Mouse (Mus musculus): ENCODE measurements at regions not wholly inside any gene's neighbourhood (a gene's known extent, or its start where the extent isn't known, plus 50 kb on each side); places are given as distances from the start of the nearest gene placed in this dataset.
"Not testable (repeated sequence)": the region's sequence is repeated elsewhere in the genome, so short reads cannot be mapped to it uniquely, and the experiment has no call there.

DNA sequence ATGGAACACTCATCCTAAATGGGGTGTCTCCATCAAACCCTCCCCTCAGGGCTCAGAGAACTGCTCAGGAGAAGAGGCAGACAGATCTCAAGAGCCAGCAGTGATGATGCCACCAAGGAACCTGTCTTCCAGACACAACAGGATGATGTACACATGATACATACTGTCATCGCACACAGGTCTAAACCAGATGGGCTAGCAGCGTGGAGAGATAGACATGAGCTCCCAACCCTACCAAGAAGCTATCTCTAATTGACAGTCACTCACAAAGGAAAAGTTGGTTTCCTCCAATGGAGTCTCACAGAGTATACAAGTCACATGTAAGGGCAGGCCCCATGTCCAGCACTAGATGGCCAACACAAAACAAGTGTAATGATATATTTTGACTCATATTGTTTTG is 139.9 kb downstream of the Cdca7 start:
- in situ Hi-C loops (cut with MboI, MseI) = no loop called here

DNA sequence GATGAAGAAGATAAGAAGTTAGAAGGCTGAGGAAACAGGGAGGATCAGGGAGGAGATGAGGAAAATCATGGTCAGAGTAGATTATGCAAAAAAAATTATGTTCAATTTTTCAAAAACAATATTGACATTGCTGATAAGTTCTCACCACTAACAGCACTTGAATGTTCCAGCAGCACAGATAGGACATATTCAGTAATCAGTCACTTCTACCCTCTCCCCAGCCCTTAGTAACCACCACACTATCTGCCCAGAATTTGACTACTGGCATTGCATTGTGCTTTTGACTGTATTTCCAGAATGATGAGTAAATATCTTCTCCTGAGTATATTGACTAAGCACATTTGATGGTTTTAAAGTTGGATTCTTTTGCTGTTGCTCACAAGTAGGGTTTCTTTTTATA is 140.5 kb downstream of the Cdca7 start:
- in situ Hi-C loops (cut with MboI, MseI) = no loop called here

DNA sequence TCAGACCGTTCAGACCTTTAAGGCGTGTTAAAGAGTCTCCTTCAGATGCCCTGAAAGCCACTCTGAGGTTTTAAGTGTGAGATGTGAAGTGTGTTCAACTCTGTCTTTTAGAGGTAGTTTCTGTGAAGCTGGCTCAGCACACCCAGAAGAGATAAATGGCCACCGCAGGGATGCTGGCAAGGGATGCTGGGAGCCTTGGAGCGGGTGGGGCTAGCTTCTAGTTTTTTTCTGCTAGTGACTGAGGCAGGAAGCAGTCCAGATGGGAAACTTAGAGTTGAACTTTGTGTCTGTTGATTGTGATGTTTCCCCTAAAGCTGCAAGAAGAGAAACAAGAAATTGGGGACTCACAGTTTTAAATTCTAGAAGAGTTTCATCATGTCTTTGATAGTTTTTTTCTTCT is 143.5 kb downstream of the Cdca7 start:
- in situ Hi-C loops (cut with MboI, MseI) = no loop called here

DNA sequence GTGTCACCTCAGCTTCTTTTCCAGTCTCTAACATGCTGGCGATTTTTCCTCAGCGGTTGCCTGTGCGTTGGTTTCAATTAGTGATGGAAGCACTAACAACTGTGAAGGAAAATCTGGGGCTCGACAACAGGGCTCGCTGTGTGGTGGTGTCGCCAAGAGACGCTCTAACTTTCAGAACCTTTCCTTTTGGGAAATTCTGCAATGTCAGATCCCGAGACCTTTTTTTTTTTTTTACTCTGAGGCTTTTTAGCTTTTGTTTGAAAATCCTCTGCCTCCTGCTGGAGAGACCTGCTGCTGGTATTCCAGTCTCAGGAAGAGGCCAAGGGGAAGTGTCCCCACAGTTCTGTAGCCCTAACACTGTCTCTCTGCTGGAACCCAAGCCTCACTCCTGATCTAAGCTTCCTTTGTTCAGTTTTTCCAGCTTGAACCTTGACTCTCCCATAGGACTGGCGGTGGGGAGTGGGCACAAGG is 144.3 kb downstream of the Cdca7 start:
- in situ Hi-C loops (cut with MboI, MseI) = no loop called here

DNA sequence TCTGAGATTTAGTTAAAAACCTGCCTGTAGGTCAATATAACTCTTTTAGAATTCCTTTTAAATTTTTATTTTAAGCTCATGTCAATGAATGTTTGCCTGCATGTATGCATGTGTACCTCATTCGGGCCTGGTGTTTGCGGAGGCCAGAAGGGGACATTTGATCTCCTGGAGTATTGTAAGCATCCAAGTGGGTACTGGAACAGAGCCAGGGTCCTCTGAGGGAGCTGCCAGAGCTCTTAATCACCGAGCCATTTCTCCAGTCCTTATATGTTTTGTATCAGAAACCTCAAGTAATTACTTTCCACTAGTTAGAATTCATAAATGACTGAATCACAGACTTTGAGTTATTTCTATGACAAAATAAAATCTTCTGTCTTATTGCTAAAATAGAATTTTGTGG is 152.0 kb downstream of the Cdca7 start:
- in situ Hi-C loops (cut with MboI, MseI) = no loop called here

DNA sequence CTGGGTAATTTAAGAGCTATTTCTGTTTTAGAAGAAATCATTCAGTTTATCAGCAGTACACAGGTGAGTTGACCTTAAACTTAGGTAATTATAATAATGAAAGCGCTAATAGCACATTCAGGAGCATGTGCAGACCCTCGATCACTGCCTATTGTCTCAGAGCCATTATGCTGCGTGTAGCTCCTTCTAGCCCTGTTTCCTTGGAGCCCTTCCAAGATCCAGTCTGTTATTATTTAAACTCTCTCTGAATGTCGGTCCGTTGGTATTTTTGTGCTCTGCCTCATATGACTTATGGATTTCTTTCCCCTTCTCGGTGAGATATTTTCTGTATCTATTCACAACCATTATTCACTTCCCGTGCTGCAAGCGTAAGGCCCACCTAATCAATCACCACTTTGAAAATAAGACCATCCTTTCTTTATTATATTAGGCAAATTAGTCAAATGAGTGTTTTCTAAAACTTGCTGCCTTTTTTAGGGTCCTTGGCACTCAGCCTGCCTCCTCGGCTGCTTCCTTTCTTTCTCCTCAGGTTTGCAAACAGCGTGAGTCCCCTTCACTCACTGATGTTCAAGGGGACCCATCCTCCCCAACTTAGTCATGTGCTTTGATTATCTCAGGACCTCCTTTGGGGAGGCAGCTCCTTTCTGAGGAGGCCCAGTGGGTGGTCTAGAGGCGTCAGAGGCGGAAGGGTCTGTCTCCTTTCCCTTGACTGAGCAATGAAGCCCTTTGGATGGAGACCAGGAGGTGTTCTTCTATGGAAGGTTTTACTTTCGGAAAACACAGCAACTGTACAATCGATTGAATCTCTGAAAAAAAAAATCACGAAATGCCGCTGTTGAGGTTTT is 152.9 kb downstream of the Cdca7 start:
- in situ Hi-C loops (cut with MboI, MseI) = no loop called here

DNA sequence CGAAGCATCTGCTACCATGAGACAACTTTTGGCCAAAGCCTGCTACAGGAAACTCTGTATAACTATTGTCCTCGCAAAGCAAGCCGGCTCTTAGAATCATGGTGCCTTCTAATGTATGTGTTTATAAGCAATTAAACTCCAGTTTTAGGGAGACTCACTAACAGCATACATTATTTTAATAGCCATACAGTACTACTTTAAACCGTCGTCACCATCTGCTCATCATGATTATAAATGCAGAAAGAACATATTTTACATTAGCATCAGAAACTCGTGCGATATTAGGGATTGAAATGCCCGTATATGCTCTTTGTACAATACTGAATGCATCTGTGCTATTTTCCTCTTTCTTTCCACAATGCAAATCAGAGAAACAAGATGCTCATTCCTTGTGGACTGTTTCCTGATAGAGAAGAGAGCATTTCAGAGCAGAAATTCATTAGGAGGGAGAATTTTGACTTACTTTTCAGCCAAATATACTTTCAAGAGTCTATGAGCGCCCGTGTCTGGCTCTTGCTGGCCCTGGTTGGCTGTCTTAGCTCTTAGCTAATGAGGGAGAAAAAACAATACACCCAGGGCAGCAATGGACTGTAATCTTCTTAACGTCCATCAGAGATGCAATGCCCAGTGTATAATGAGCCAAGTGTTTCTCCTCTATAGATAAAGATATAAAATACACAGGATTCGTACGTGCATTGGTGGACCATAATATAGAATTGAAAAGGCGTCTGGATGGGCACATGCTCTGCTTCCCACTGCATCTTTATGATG is 153.9 kb downstream of the Cdca7 start:
- in situ Hi-C loops (cut with MboI, MseI) = no loop called here

DNA sequence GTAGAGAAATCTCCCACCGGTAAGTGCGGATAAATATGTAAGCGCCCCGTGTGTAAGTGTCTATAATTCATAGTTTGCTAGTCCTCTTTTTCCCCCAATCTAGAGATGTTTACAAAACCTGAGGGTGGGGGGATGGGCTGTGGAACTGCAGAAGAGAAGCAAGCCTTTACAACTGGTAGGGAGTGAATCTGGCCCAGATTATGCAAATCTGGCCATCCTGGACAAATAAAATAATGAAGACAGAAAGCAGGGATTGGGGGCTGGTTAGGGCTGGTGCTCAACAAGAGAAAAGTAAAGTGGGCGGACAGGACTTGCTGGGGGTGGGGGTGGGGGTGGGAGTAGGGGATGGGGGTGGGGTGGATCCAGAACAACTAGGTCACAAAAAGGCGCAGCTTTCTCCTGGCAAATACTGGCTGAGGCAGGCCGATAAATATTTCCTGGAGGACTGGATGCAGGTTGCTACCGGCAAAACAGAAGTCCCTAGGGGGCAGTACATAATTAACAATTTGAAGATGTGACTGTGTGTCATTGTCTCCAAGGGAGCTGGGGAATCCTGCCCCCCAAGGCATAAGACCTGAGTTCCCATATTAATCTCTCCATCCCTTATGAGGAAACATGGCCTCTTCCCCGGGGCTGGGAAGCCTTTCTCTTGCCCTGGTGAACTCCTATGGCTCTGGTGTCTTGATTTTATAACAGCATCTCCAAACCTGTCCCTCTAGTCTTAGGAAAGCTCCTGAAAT is 162.1 kb downstream of the Cdca7 start:
- in situ Hi-C loops (cut with MboI, MseI) = no loop called here

DNA sequence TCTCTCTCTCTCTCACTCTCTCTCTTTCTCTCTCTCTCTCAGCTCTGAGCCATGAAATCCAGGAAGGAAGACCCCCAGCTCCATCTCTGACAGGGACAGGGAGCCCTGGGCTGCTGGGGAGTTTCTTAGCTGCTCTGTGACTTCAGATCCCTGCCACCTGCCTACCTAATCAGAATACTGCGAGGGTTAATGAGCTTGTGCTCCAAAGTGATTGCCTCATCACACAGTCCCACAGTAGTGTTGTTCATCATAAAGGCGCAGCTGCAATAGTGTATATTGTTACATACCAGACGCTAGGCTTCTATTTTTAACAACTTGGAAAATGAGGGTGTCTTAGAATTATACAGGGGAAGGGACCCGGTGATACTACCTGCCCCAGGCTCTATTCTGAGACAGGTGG is 163.1 kb downstream of the Cdca7 start:
- in situ Hi-C loops (cut with MboI, MseI) = no loop called here

DNA sequence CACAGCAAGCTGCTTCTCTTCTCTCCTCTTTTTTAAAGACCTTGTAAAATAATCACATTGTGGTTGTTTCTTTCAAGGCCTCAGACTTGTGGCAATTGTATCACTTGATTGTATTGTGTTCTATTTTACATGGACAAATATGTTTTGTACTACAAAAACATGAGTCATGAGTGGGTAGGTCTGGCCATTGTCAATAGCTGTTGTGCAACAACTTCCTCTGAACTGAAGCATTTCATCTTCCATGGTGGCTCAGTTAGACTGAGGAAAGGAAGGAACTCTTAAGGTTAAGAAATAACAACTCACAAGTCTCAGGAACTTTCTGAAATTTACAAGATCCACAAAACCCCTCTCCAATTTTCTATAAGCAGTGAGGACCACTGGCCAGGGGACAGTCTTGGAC is 165.3 kb downstream of the Cdca7 start:
- in situ Hi-C loops (cut with MboI, MseI) = no loop called here

DNA sequence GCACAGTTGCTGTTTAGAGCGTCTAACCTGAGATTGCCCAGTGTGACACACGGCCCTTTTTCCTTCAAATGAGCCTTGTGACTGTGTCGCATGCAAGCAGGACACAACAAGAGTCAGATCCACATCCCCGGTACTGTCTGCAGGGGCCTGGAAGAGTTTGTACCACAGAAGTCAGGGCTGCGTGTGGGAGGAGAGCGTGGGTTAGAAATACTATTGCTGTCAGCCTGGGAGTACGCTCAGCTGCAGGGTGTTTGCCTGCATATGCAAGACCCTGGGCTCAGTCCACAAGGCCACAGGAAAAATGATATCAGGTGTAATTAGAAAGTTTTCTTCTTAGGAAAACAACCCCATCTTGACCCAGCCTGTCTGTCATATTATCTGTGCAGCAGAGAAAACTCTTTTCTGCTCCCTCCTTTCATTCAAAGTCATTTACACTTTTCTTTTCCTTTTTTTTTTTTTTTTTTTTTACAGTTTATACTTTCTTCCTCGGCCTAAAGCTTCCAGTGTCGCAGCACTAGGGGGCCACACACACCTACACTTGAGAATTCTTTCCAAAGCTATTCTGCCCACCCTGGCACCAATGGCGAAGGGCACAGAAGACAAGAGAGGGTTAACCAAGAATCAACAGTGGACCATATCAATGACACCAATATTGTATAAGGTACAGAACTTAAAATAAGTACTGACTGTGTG is 168.3 kb downstream of the Cdca7 start:
- in situ Hi-C loops (cut with MboI, MseI) = no loop called here

DNA sequence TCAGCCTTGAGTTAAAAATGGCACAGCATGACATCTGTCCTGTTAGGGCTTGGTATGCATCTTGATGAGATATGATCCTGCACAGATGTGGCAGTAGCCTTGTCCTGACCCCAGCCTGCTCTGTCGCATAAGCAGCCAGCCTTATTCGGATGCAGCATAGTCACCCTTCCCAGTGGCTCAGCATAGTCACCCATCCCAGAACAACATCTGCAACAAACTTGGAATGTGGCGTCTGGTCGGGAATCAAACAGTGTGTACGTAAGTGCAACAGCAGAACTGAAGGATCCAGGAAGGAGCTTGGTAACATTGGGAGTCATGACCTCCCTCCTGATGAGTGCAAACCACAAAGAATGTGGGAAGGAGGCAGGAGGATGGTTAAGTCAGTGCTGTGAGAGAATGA is 171.7 kb downstream of the Cdca7 start:
- in situ Hi-C loops (cut with MboI, MseI) = no loop called here

DNA sequence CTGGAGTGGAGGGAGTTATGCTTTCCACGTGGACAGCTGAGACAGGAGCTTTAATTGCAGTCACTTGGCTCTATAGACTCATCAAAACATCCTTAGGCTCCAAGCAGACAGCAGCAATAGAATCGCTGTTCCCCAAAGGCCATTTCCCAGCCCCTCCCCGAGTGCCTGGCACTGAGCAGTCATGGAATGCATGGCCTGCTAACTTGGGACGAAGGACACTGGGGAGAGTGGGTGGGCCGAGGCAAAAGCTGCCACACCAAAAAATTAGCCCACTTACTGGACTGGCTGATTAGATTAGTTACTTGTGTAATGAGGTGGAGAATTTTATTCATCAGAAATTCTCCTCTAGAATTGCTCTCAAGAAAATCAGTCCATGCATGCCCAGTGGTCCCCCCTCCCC is 172.3 kb downstream of the Cdca7 start:
- in situ Hi-C loops (cut with MboI, MseI) = no loop called here

DNA sequence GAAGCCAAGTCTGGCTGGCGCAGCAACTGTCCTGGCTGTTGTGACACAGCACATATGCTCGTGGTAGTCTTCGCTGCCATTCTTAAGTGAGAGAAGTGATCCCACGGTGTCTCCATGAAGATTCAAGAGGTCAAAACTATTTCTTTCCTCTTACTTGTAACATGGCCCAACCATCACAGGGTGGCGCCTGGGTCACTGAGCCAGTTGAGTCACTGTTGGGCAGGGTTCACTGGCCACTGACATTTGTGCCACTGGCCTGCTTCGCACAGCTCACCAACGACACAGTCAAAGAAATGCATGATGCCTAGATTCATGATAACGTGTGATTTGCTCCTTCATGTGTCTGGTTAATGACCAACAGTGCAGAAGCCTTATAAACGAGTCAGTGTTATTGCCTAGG is 179.9 kb downstream of the Cdca7 start:
- in situ Hi-C loops (cut with MboI, MseI) = no loop called here

DNA sequence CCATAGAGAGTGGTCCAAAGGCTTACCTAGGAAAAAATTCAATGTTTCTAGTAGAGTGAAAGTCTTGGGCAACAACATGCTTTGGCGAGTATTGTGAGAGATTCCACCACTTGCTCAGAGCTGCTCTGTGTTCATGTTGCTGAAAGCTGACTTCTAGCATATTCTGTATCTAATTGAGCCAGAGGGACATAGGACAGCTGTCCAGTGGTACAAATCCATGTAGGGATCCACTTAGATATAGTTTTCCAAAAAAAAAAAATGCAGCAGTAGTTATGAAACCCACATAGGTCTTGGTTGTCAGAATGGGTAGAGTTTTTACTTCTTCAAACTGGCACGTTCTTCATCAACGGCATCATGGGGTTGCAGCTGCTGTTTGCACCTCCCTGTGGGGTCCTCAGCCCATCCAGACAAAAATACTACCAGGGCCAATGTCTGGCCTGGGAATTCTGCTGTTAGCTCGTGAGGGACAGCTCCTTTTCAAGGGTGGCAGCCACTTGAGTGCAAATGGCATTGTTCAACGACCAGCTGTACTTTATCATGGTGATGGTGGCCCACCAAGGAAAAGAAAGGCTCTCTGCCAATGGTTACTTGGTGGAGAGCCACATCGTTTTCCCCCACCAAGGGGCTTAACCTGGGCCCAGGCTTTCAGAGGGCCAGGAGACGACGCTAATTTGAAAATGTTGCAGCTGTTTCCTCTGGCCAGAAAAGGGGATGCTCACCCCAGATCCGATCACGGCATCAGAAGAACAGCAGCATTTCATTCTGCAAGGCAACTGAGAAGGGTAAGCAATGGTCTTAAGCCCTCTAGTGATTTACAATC is 181.4 kb downstream of the Cdca7 start:
- in situ Hi-C loops (cut with MboI, MseI) = no loop called here

DNA sequence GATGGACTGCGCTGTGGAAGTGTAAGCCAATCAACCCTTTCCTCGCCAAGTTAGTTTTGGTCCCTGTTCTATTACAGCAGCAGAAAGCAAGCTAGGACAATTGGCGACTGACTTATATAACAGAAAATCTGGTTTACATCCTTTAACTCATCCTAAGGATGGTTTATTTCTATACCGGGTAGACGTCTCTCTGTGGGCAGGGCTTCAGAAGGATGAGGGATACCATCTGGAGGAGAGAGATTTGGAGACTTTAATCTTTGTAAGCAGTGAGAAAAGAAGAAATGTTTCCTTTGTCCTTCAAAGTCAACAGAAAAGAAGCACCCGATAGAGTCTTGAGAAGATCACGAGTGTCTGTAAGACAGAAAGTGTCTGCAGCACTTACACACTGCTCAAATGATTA is 186.4 kb downstream of the Cdca7 start:
- in situ Hi-C loops (cut with MboI, MseI) = no loop called here

DNA sequence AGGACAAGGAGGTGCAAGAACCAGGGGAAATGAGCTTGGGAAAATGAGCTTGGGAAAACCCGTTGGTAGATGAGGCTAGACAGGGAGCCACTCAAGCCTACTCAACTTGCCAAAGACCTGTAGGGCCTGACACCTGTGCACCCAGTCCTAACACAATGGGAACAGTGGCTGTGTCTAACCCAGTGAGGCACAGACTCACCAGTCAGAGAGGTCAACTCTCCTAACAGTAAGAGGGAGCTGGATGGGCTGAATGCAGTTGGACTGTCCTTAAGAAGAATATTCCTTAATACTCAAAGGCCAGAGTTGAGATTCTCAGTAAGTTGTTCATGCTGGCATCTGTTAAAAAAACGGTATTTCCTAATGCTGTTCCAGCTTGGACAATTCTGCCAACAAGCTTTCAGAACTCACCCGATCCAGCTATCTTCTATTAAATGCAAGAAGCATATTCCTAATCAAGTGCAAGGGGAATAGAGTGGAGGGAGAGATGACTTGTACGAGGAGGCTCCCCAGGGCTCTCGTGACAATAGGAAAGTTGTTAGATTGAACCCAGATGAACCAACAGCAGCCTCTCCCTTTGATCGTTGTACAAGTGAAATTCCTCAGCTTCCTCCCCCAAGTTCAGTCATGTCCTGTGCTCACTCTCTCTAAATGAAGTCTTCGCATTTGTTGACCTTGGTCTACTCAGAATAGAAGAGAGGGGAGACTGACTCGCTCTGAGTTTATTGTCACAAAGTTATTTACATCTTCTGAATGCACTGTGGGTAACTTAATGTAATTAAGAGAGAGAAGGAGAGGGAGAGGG is 187.2 kb downstream of the Cdca7 start:
- in situ Hi-C loops (cut with MboI, MseI) = no loop called here

DNA sequence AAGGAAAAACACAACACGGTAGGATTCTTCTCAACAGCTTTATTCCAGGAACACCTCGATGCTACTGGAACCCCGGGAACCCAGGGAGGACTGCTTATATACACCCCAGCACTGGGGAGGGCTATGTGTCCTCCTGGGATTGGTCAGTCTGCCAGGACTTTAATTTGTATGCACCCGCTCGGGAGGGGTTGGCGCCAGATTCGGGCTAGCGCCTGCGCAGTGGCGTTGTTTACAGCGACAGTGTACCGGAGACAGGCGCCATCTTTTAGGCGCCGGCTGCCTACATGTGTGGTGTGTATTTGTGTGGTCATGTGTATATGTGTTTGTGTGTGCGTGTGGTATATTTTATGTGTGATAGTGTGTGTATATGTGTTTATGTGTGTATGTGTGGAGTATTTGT is 191.4 kb downstream of the Cdca7 start:
- in situ Hi-C loops (cut with MboI, MseI) = not testable (repeated sequence)

DNA sequence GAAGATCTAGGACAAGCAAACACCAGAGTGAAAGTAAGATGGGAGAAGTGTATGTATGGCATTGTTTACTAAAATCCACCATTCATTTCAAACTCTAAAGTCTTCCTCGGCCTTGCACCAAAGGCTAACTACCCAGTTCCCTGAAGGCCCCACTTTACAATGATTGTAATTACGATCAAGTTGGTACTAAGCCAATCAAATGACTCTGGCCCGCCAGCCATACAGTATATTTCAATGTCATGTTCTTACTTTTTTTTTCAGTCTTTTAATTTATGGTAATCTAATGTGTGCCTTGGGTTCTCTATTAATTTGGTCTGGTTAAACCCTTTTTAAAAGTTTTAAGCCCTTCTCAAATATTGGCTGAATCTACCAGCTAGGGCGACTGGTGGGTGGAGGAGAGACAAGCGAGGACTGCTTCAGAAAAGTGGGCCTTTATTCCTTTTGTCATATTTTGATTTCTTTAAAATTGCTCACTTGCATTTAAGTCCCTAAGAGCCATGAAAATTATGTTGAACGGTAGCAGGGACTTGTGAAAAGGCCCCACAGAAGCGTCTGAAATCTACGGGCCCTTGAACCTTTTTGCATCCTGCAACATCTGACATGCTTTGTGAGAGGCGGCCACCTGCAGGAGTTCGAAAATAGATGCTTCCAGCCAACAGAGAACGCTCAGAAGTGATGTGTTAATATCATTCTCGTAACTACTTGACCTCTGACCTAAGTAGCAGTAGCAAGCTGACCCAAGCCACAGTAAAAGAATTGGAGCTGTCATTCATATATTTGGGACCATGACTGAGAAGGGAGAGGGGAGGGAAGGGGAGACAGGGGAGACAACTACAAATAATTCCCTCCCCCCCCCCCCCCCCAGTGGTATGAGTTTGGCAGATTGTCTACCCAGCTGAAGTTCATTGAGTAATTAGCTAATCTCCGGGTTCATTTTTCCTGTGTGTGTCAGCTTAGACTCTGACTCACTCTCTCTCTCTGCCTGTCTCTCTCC is 197.2 kb downstream of the Cdca7 start:
- in situ Hi-C loops (cut with MboI, MseI) = no loop called here
